Mouse (Mus musculus) G1E (cell line): Measurements from ENCODE around the gene Kiz.

Experiments
- CTCF ChIP-seq: IDR thresholded peaks from 2 replicates; pipeline ENCODE4 v1.5.1; 2012; ENCODE audit warnings: low read depth, low read length, inconsistent platforms, mixed read lengths
- POLR2AphosphoS5 ChIP-seq: IDR thresholded peaks from 2 replicates; pipeline ENCODE4 v1.6.1; 2012; ENCODE audit warnings: low read depth, low read length, inconsistent platforms; ENCODE audit not compliant: insufficient replicate concordance

- no peak for TF ChIP-seq POLR2AphosphoS5
- TF ChIP-seq CTCF: no peak
Measured at GRCm38 (mm10) chr2:147014101-147014886, 158.6 kb downstream of the Kiz start.
